Mouse (Mus musculus): ENCODE measurements around the gene Icam5. TPM values are rescaled to one million over a fixed set of nuclear protein-coding genes. Genes with fewer than 3 reads are reported as not detected.

Gene Icam5
- 0.08 TPM in 1 of 2 replicates, not detected in the other for polyA plus RNA-seq (2014; fragmentation: Nextera tagmentation; extraction: Ambion mirVana)

DNA sequence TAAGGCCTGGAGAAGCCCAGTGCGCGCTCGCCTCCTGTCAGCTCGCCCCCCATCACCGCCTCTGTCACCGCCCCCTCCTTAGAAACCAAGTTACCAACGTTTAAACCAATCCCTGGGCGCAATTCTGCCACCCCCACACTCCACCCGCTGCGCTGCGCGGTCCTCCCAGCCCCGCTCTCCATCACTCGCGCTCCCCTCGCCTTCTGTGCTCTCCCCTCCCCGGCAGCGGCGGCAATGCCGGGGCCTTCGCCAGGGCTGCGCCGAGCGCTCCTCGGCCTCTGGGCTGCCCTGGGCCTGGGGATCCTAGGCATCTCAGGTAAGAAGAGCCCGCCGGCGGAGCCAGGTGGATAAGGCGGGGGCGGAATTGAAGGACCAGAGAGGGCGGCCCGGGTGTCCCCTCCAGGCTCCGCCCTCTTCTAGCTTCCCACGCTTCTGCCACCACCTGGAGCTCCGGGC is at the start of gene Icam5:
Icam5 (plus strand) TSS at position 178 of the 456 bp plus-strand sequence.
- H3K4me3 ChIP-seq (ENCODE audit: control insufficient read depth in 1 of 2, insufficient read depth in 1 of 2, low read depth in 1 of 2, low read length in 2 of 2), result peak within 1 kb of the TSS; percentile 54 to 55
- peak within 1 kb of the TSS; percentile 65 for H3K9ac ChIP-seq (ENCODE audit: low read length)
- no peak for ATAC-seq (ENCODE audit: insufficient number of reproducible peaks, insufficient read depth, low FRiP score, low read depth)
- under 1% methylated on average over 29 of the region's 35 CpGs for WGBS
- H3K4me1 ChIP-seq (ENCODE audit: control insufficient read depth in 2 of 2, insufficient read depth in 2 of 2, low read length in 2 of 2), result peaks cover 32 to 47% of the 10 kb centered on the region in 2 experiments
- H3K27me3 ChIP-seq (ENCODE audit: control insufficient read depth, insufficient read depth, low read length), result peaks cover 59% of the 10 kb centered on the region
- H3K27ac ChIP-seq (replicated peaks in 1 of 2; ENCODE audit: control insufficient read depth in 1 of 2, insufficient read depth in 1 of 2, low read depth in 2 of 2, low read length in 2 of 2), result 0 out of 4 replicates have a peak within 1 kb of the TSS, but pooled peaks of 1 of the 2 experiments have one; percentile 29
- peak within 1 kb of the TSS; percentile 83 for H3K4me2 ChIP-seq (ENCODE audit: low read length)
- no peaks in the 10 kb centered on the region for H3K9me3 ChIP-seq (ENCODE audit: control insufficient read depth, low read length)
- no peaks in the 10 kb centered on the region for H3K36me3 ChIP-seq (ENCODE audit: control insufficient read depth, insufficient read depth, low read length)

- 62% methylated on average over 3 of the region's 3 CpGs for WGBS
- ATAC-seq (ENCODE audit: insufficient number of reproducible peaks, insufficient read depth, low FRiP score, low read depth), result no peak
- no peak overlapping the region for H3K4me2 ChIP-seq (ENCODE audit: low read length)
- no peaks in the 10 kb centered on the region for H3K36me3 ChIP-seq (ENCODE audit: control insufficient read depth, insufficient read depth, low read length)
- H3K27ac ChIP-seq (replicated peaks in 1 of 2; ENCODE audit: control insufficient read depth in 1 of 2, insufficient read depth in 1 of 2, low read depth in 2 of 2, low read length in 2 of 2), result no peak overlapping the region
- no peaks in the 10 kb centered on the region for H3K9me3 ChIP-seq (ENCODE audit: control insufficient read depth, low read length)
- no peak overlapping the region for H3K4me3 ChIP-seq (ENCODE audit: control insufficient read depth in 1 of 2, insufficient read depth in 1 of 2, low read depth in 1 of 2, low read length in 2 of 2)
- peaks cover 5 to 14% of the 10 kb centered on the region in 2 experiments; a peak in 3 of 4 replicates for H3K4me1 ChIP-seq (ENCODE audit: control insufficient read depth in 2 of 2, insufficient read depth in 2 of 2, low read length in 2 of 2)
- no peak overlapping the region for H3K9ac ChIP-seq (ENCODE audit: low read length)
- no peaks in the 10 kb centered on the region for H3K27me3 ChIP-seq (ENCODE audit: control insufficient read depth, insufficient read depth, low read length)
Measured at GRCm38 (mm10) chr9:20982171-20982570, 49.7 kb upstream of the Icam5 start.

DNA sequence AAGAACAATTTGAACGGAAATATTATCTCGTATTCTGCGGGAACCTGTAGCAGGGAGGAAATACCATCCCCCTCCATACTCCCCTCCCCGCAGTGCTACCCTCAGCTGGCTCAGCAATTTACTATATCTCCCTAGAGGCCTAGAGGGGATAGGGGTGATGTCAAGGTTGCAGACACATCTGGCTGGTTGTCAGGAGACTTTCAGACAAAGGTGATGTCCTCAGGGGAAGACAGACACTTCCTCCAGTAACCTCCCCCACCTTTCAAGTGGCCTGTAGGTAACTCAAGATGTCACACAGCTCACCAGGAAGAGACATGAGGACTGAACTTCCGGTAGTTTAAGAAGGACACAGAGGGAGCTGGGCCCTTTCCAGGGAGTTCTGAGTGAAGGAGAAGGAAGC is 48.7 kb upstream of the Icam5 start:
- no peak overlapping the region for H3K4me2 ChIP-seq (ENCODE audit: low read length)
- no peaks in the 10 kb centered on the region for H3K36me3 ChIP-seq (ENCODE audit: control insufficient read depth, insufficient read depth, low read length)
- H3K4me1 ChIP-seq (ENCODE audit: control insufficient read depth in 2 of 2, insufficient read depth in 2 of 2, low read length in 2 of 2), result peaks cover 5 to 12% of the 10 kb centered on the region in 2 experiments; a peak in 2 of 4 replicates
- H3K27ac ChIP-seq (replicated peaks in 1 of 2; ENCODE audit: control insufficient read depth in 1 of 2, insufficient read depth in 1 of 2, low read depth in 2 of 2, low read length in 2 of 2), result no peak overlapping the region
- no peak for ATAC-seq (ENCODE audit: insufficient number of reproducible peaks, insufficient read depth, low FRiP score, low read depth)
- 0 out of 2 replicates have a peak, but pooled peaks cover 1% of the 10 kb centered on the region for H3K27me3 ChIP-seq (ENCODE audit: control insufficient read depth, insufficient read depth, low read length)
- H3K9me3 ChIP-seq (ENCODE audit: control insufficient read depth, low read length), result no peaks in the 10 kb centered on the region
- H3K4me3 ChIP-seq (ENCODE audit: control insufficient read depth in 1 of 2, insufficient read depth in 1 of 2, low read depth in 1 of 2, low read length in 2 of 2), result no peak overlapping the region
- 46% methylated on average over 5 of the region's 5 CpGs for WGBS
- no peak overlapping the region for H3K9ac ChIP-seq (ENCODE audit: low read length)

- Histone ChIP-seq H3K27me3 (ENCODE audit: control insufficient read depth, insufficient read depth, low read length) (0 out of 2 replicates have a peak, but pooled peaks cover 4% of the 10 kb centered on the region), H3K4me3 (ENCODE audit: control insufficient read depth in 1 of 2, insufficient read depth in 1 of 2, low read depth in 1 of 2, low read length in 2 of 2) (no peak overlapping the region), H3K9me3 (ENCODE audit: control insufficient read depth, low read length) (no peaks in the 10 kb centered on the region), H3K4me1 (ENCODE audit: control insufficient read depth in 2 of 2, insufficient read depth in 2 of 2, low read length in 2 of 2) (peaks cover 11 to 14% of the 10 kb centered on the region in 2 experiments), H3K27ac (replicated peaks in 1 of 2; ENCODE audit: control insufficient read depth in 1 of 2, insufficient read depth in 1 of 2, low read depth in 2 of 2, low read length in 2 of 2) (no peak overlapping the region), H3K9ac (ENCODE audit: low read length) (no peak overlapping the region), H3K4me2 (ENCODE audit: low read length) (no peak overlapping the region), H3K36me3 (ENCODE audit: control insufficient read depth, insufficient read depth, low read length) (no peaks in the 10 kb centered on the region)
- 49% methylated on average over 15 of the region's 15 CpGs for WGBS
- no peak for ATAC-seq (ENCODE audit: insufficient number of reproducible peaks, insufficient read depth, low FRiP score, low read depth)
Measured at GRCm38 (mm10) chr9:20986952-20987686, 44.8 kb upstream of the Icam5 start.

GRCm38 (mm10) chr9:20987953-20988352 is 43.9 kb upstream of the Icam5 start:
- WGBS, result 25% methylated on average over 7 of the region's 7 CpGs
- Histone ChIP-seq H3K27me3 (ENCODE audit: control insufficient read depth, insufficient read depth, low read length) (0 out of 2 replicates have a peak, but pooled peaks cover 4% of the 10 kb centered on the region), H3K9ac (ENCODE audit: low read length) (no peak overlapping the region), H3K36me3 (ENCODE audit: control insufficient read depth, insufficient read depth, low read length) (no peaks in the 10 kb centered on the region), H3K4me1 (ENCODE audit: control insufficient read depth in 2 of 2, insufficient read depth in 2 of 2, low read length in 2 of 2) (peaks cover 11 to 14% of the 10 kb centered on the region in 2 experiments), H3K27ac (replicated peaks in 1 of 2; ENCODE audit: control insufficient read depth in 1 of 2, insufficient read depth in 1 of 2, low read depth in 2 of 2, low read length in 2 of 2) (no peak overlapping the region), H3K4me2 (ENCODE audit: low read length) (no peak overlapping the region), H3K9me3 (ENCODE audit: control insufficient read depth, low read length) (no peaks in the 10 kb centered on the region), H3K4me3 (ENCODE audit: control insufficient read depth in 1 of 2, insufficient read depth in 1 of 2, low read depth in 1 of 2, low read length in 2 of 2) (no peak overlapping the region)
- no peak for ATAC-seq (ENCODE audit: insufficient number of reproducible peaks, insufficient read depth, low FRiP score, low read depth)

DNA sequence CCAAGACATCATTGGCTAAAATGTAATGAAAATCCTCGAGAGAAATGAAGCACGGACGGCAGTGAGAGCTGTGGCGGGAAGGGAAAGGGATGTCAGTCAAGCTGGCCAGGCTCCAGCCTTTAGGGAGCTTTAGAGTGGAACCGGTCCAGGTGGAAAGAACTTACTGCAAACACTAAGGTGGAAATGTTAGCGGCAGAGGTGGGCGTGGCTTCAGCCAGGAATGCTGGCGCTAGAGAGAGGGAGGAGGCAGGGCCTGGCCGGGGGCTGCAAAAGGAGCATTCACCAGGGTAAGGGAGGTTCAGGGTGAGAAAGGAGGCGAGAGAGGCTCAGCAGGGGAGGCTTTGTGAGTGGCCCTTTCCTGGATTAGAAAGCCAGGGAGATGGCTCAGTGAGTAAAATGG is 41.0 kb upstream of the Icam5 start:
- peak overlapping the region; percentile 53 for H3K4me2 ChIP-seq (ENCODE audit: low read length)
- H3K27me3 ChIP-seq (ENCODE audit: control insufficient read depth, insufficient read depth, low read length), result 0 out of 2 replicates have a peak, but pooled peaks cover 4% of the 10 kb centered on the region
- no peaks in the 10 kb centered on the region for H3K36me3 ChIP-seq (ENCODE audit: control insufficient read depth, insufficient read depth, low read length)
- no peak overlapping the region for H3K27ac ChIP-seq (replicated peaks in 1 of 2; ENCODE audit: control insufficient read depth in 1 of 2, insufficient read depth in 1 of 2, low read depth in 2 of 2, low read length in 2 of 2)
- peaks cover 6% of the 10 kb centered on the region in 2 experiments for H3K4me1 ChIP-seq (ENCODE audit: control insufficient read depth in 2 of 2, insufficient read depth in 2 of 2, low read length in 2 of 2)
- WGBS, result 7% methylated on average over 10 of the region's 10 CpGs
- ATAC-seq (ENCODE audit: insufficient number of reproducible peaks, insufficient read depth, low FRiP score, low read depth), result no peak
- H3K9ac ChIP-seq (ENCODE audit: low read length), result peak overlapping the region; percentile 44; the same call in 1 of the 2 replicates
- H3K9me3 ChIP-seq (ENCODE audit: control insufficient read depth, low read length), result no peaks in the 10 kb centered on the region
- H3K4me3 ChIP-seq (ENCODE audit: control insufficient read depth in 1 of 2, insufficient read depth in 1 of 2, low read depth in 1 of 2, low read length in 2 of 2), result peak overlapping the region; percentile 9 to 17; a peak in 1 of 4 replicates

GRCm38 (mm10) chr9:20991587-20991986 is 40.3 kb upstream of the Icam5 start:
- H3K4me1 ChIP-seq (ENCODE audit: control insufficient read depth in 2 of 2, insufficient read depth in 2 of 2, low read length in 2 of 2), result peaks cover 6% of the 10 kb centered on the region in 2 experiments
- ATAC-seq (ENCODE audit: insufficient number of reproducible peaks, insufficient read depth, low FRiP score, low read depth), result no peak
- no peak overlapping the region for H3K9ac ChIP-seq (ENCODE audit: low read length)
- WGBS, result 89% methylated on average over 4 of the region's 4 CpGs
- no peak overlapping the region for H3K4me3 ChIP-seq (ENCODE audit: control insufficient read depth in 1 of 2, insufficient read depth in 1 of 2, low read depth in 1 of 2, low read length in 2 of 2)
- H3K36me3 ChIP-seq (ENCODE audit: control insufficient read depth, insufficient read depth, low read length), result no peaks in the 10 kb centered on the region
- H3K4me2 ChIP-seq (ENCODE audit: low read length), result no peak overlapping the region
- H3K9me3 ChIP-seq (ENCODE audit: control insufficient read depth, low read length), result no peaks in the 10 kb centered on the region
- no peak overlapping the region for H3K27ac ChIP-seq (replicated peaks in 1 of 2; ENCODE audit: control insufficient read depth in 1 of 2, insufficient read depth in 1 of 2, low read depth in 2 of 2, low read length in 2 of 2)
- H3K27me3 ChIP-seq (ENCODE audit: control insufficient read depth, insufficient read depth, low read length), result 0 out of 2 replicates have a peak, but pooled peaks cover 4% of the 10 kb centered on the region
